Mouse (Mus musculus) embryo, embryonic 10.5 days (tissue): Measurements from ENCODE around the gene Fbxl18.

Source experiments
- DNase-seq: peaks from one replicate; pipeline ENCODE4 v3.0.0-alpha.2; 2015; ENCODE audit warnings: low spot score

Gene Fbxl18

GRCm38 (mm10) chr5:142894918-142895613 is at the start of gene Fbxl18:
Fbxl18 (minus strand) TSS chr5:142895421.
- DNase-seq: peak; percentile 96

- no peak for DNase-seq
Observed at GRCm38 (mm10) chr5:142940393-142940792, 45.2 kb upstream of the Fbxl18 start.

- DNase-seq: peak; percentile 77
Observed at GRCm38 (mm10) chr5:142937956-142938727, 42.9 kb upstream of the Fbxl18 start.

- DNase-seq: peak; percentile 88
Observed at GRCm38 (mm10) chr5:142936336-142936719, 41.1 kb upstream of the Fbxl18 start.

- peak; percentile 95 for DNase-seq
Observed at GRCm38 (mm10) chr5:142935642-142936335, 40.6 kb upstream of the Fbxl18 start.

- no peak for DNase-seq
Observed at GRCm38 (mm10) chr5:142932731-142933130, 37.5 kb upstream of the Fbxl18 start.

- DNase-seq: peak; percentile 91
Observed at GRCm38 (mm10) chr5:142932084-142932685, 37.0 kb upstream of the Fbxl18 start.

- DNase-seq: no peak
Observed at GRCm38 (mm10) chr5:142931241-142931745, 36.1 kb upstream of the Fbxl18 start.

GRCm38 (mm10) chr5:142929400-142929752 is 34.2 kb upstream of the Fbxl18 start:
- DNase-seq: peak; percentile 65

GRCm38 (mm10) chr5:142928749-142929399 is 33.7 kb upstream of the Fbxl18 start:
- DNase-seq: peak; percentile 76

- no peak for DNase-seq
Observed at GRCm38 (mm10) chr5:142927341-142927930, 32.2 kb upstream of the Fbxl18 start.

- no peak for DNase-seq
Observed at GRCm38 (mm10) chr5:142926940-142927228, 31.7 kb upstream of the Fbxl18 start.

- DNase-seq: peak; percentile 78
Observed at GRCm38 (mm10) chr5:142926204-142926939, 31.2 kb upstream of the Fbxl18 start.

- DNase-seq: no peak
Observed at GRCm38 (mm10) chr5:142924336-142924959, 29.2 kb upstream of the Fbxl18 start.

GRCm38 (mm10) chr5:142923781-142924180 is 28.6 kb upstream of the Fbxl18 start:
- no peak for DNase-seq

- no peak for DNase-seq
Observed at GRCm38 (mm10) chr5:142922251-142922650, 27.0 kb upstream of the Fbxl18 start.

- no peak for DNase-seq
Observed at GRCm38 (mm10) chr5:142921074-142921459, 25.8 kb upstream of the Fbxl18 start.

- no peak for DNase-seq
Observed at GRCm38 (mm10) chr5:142920311-142921073, 25.3 kb upstream of the Fbxl18 start.

GRCm38 (mm10) chr5:142917402-142917801 is 22.2 kb upstream of the Fbxl18 start:
- no peak for DNase-seq

GRCm38 (mm10) chr5:142916593-142916992 is 21.4 kb upstream of the Fbxl18 start:
- DNase-seq: no peak
